Mouse (Mus musculus): ENCODE measurements around the gene Slc7a1. TPM values are rescaled to one million over a fixed set of nuclear protein-coding genes. Genes with fewer than 3 reads are reported as not detected.

Gene Slc7a1
- polyA plus RNA-seq, 2 experiments: 8.1 to 22.5 TPM

GRCm38 (mm10) chr5:148402641-148403040 is 2.9 kb upstream of the Slc7a1 start:
- no peak overlapping the region for H3K27ac ChIP-seq (replicated peaks; ENCODE audit: low read depth, low read length)
- DNase-seq (ENCODE audit: low spot score) (no peak), ATAC-seq (ENCODE audit: low FRiP score, low read depth) (no peak)
- no peak overlapping the region for H3K4me2 ChIP-seq (replicated peaks; ENCODE audit: low read depth, low read length, severe bottlenecking)
- H3K4me1 ChIP-seq (ENCODE audit: control insufficient read depth, insufficient read depth, low read length): peaks cover 5% of the 10 kb centered on the region
- 63% methylated on average over 4 of the region's 4 CpGs for WGBS
- H3K9ac ChIP-seq (ENCODE audit: low read depth, low read length, severe bottlenecking): no peak overlapping the region
- TF ChIP-seq POLR2A (IDR thresholded peaks at IDR 0.05; ENCODE audit: borderline replicate concordance, extremely low read depth, insufficient read depth, insufficient read length): no peak
- H3K9me3 ChIP-seq (ENCODE audit: control insufficient read depth, low read length): no peaks in the 10 kb centered on the region
- no peak overlapping the region for H3K4me3 ChIP-seq (replicated peaks; ENCODE audit: low read length)
- no peaks in the 10 kb centered on the region for H3K36me3 ChIP-seq (ENCODE audit: control insufficient read depth, insufficient read depth, low read length)
- no peaks in the 10 kb centered on the region for H3K27me3 ChIP-seq (ENCODE audit: control insufficient read depth, insufficient read depth, low read length)

- H3K36me3 ChIP-seq (ENCODE audit: control insufficient read depth, insufficient read depth, low read length): no peaks in the 10 kb centered on the region
- H3K4me2 ChIP-seq (replicated peaks; ENCODE audit: low read depth, low read length, severe bottlenecking): peak overlapping the region; percentile 99
- peak overlapping the region; percentile 66 for H3K9ac ChIP-seq (ENCODE audit: low read depth, low read length, severe bottlenecking)
- ATAC-seq (ENCODE audit: low FRiP score, low read depth) (peak; percentile 62), DNase-seq (ENCODE audit: low spot score) (peak; percentile 36)
- no peak overlapping the region; the same call in 1 of the 2 replicates for H3K27ac ChIP-seq (replicated peaks; ENCODE audit: low read depth, low read length)
- peak overlapping the region; percentile 74 for H3K4me3 ChIP-seq (replicated peaks; ENCODE audit: low read length)
- H3K27me3 ChIP-seq (ENCODE audit: control insufficient read depth, insufficient read depth, low read length): no peaks in the 10 kb centered on the region
- 3% methylated on average over 53 of the region's 58 CpGs for WGBS
- no peaks in the 10 kb centered on the region for H3K9me3 ChIP-seq (ENCODE audit: control insufficient read depth, low read length)
- H3K4me1 ChIP-seq (ENCODE audit: control insufficient read depth, insufficient read depth, low read length): peaks cover 5% of the 10 kb centered on the region
- no peak for TF ChIP-seq POLR2A (IDR thresholded peaks at IDR 0.05; ENCODE audit: borderline replicate concordance, extremely low read depth, insufficient read depth, insufficient read length)
These were observed 691 bp downstream of the Slc7a1 start for GRCm38 (mm10) chr5:148398766-148399659.

- Histone ChIP-seq H3K9me3 (ENCODE audit: control insufficient read depth, low read length) (no peaks in the 10 kb centered on the region), H3K36me3 (ENCODE audit: control insufficient read depth, insufficient read depth, low read length) (0 out of 2 replicates have a peak, but pooled peaks cover 4% of the 10 kb centered on the region), H3K27me3 (ENCODE audit: control insufficient read depth, insufficient read depth, low read length) (no peaks in the 10 kb centered on the region), H3K4me3 (replicated peaks; ENCODE audit: low read length) (peak overlapping the region; percentile 74), H3K27ac (replicated peaks; ENCODE audit: low read depth, low read length) (no peak overlapping the region), H3K4me2 (replicated peaks; ENCODE audit: low read depth, low read length, severe bottlenecking) (peak overlapping the region; percentile 99), H3K9ac (ENCODE audit: low read depth, low read length, severe bottlenecking) (peak overlapping the region; percentile 66), H3K4me1 (ENCODE audit: control insufficient read depth, insufficient read depth, low read length) (peaks cover 5% of the 10 kb centered on the region)
- 51% methylated on average over 6 of the region's 6 CpGs for WGBS
- ATAC-seq (ENCODE audit: low FRiP score, low read depth) (no peak), DNase-seq (ENCODE audit: low spot score) (no peak)
- no peak for TF ChIP-seq POLR2A (IDR thresholded peaks at IDR 0.05; ENCODE audit: borderline replicate concordance, extremely low read depth, insufficient read depth, insufficient read length)
These were observed 1.3 kb downstream of the Slc7a1 start for GRCm38 (mm10) chr5:148398451-148398765.

GRCm38 (mm10) chr5:148397911-148398310 is 1.8 kb downstream of the Slc7a1 start:
- WGBS: 40% methylated on average over 5 of the region's 5 CpGs
- Histone ChIP-seq H3K27ac (replicated peaks; ENCODE audit: low read depth, low read length) (no peak overlapping the region), H3K27me3 (ENCODE audit: control insufficient read depth, insufficient read depth, low read length) (no peaks in the 10 kb centered on the region), H3K4me1 (ENCODE audit: control insufficient read depth, insufficient read depth, low read length) (peaks cover 5% of the 10 kb centered on the region), H3K4me3 (replicated peaks; ENCODE audit: low read length) (no peak overlapping the region), H3K9ac (ENCODE audit: low read depth, low read length, severe bottlenecking) (no peak overlapping the region), H3K4me2 (replicated peaks; ENCODE audit: low read depth, low read length, severe bottlenecking) (peak overlapping the region; percentile 99; the same call in 1 of the 2 replicates), H3K36me3 (ENCODE audit: control insufficient read depth, insufficient read depth, low read length) (0 out of 2 replicates have a peak, but pooled peaks cover 4% of the 10 kb centered on the region), H3K9me3 (ENCODE audit: control insufficient read depth, low read length) (no peaks in the 10 kb centered on the region)
- TF ChIP-seq POLR2A (IDR thresholded peaks at IDR 0.05; ENCODE audit: borderline replicate concordance, extremely low read depth, insufficient read depth, insufficient read length): no peak
- ATAC-seq (ENCODE audit: low FRiP score, low read depth) (no peak), DNase-seq (ENCODE audit: low spot score) (no peak)

GRCm38 (mm10) chr5:148397418-148397817 is 2.3 kb downstream of the Slc7a1 start:
- no peaks in the 10 kb centered on the region for H3K9me3 ChIP-seq (ENCODE audit: control insufficient read depth, low read length)
- no peak overlapping the region for H3K4me2 ChIP-seq (replicated peaks; ENCODE audit: low read depth, low read length, severe bottlenecking)
- WGBS: 88% methylated on average over 4 of the region's 4 CpGs
- no peak overlapping the region for H3K9ac ChIP-seq (ENCODE audit: low read depth, low read length, severe bottlenecking)
- H3K27ac ChIP-seq (replicated peaks; ENCODE audit: low read depth, low read length): no peak overlapping the region
- DNase-seq (ENCODE audit: low spot score): no peak
- no peak overlapping the region for H3K4me3 ChIP-seq (replicated peaks; ENCODE audit: low read length)
- H3K27me3 ChIP-seq (ENCODE audit: control insufficient read depth, insufficient read depth, low read length): no peaks in the 10 kb centered on the region
- ATAC-seq (ENCODE audit: low FRiP score, low read depth): no peak
- peaks cover 5% of the 10 kb centered on the region for H3K4me1 ChIP-seq (ENCODE audit: control insufficient read depth, insufficient read depth, low read length)
- H3K36me3 ChIP-seq (ENCODE audit: control insufficient read depth, insufficient read depth, low read length): 0 out of 2 replicates have a peak, but pooled peaks cover 4% of the 10 kb centered on the region
- TF ChIP-seq POLR2A (IDR thresholded peaks at IDR 0.05; ENCODE audit: borderline replicate concordance, extremely low read depth, insufficient read depth, insufficient read length): no peak

Data from limb, embryonic 14.5 days (tissue).